Mouse (Mus musculus) CD8-positive naive resting alpha-beta T cell, adult 2 months (primary cell): ENCODE results near the gene Foxn1.

ENCODE experiments used
- DNase-seq, 2 experiments: peaks; one replicate each; pipeline ENCODE4 v3.0.0; 2022; ENCODE audit warnings: low read depth in 2 of 2, low spot score in 2 of 2

Gene Foxn1

GRCm38 (mm10) chr11:78358330-78359007 is 27.9 kb downstream of the Foxn1 start:
- peak; percentile 21 to 38 for DNase-seq

DNA sequence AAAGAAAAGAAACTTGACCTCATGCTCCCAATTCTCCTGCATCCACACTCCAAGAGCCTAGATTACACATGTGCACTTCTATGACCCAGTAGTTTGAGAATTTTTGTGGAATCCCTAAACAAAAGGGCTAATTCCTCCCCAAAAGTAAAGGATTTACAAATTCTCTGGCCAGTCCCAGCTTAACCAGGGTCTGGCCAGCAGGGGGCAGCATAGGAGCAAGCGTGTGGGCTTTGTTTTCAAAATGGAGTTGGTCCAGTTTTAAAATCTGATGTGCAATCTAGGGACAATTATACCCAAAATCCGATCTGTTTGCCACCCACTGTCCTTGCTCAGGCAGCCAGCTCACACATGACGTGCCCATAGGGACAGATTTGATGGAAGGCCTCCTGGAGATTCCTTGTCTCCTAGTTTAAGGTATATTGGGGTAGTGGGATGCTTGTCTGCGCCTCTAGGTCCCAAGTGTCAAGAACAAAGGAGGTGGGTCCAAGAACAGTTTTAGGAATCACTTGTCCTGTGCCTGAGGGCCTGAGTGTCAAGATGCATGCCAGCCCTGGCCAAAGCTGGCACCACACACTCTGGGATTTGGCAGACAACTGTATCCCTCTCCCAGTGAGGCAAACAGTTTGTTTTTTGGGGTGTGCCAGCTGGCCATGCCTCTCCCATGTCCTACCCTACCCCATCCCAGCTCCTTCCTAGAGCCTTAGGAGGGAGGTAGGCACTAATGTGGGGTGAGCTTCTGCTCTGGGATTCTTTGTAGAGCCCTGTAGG is 30.7 kb downstream of the Foxn1 start:
- peak; percentile 45 to 64 for DNase-seq

GRCm38 (mm10) chr11:78354905-78355304 is 31.5 kb downstream of the Foxn1 start:
- no peak for DNase-seq

- DNase-seq, result no peak
Observed at GRCm38 (mm10) chr11:78353081-78353480, 33.3 kb downstream of the Foxn1 start.

- no peak for DNase-seq
Observed at GRCm38 (mm10) chr11:78349441-78350358, 36.7 kb downstream of the Foxn1 start.

DNA sequence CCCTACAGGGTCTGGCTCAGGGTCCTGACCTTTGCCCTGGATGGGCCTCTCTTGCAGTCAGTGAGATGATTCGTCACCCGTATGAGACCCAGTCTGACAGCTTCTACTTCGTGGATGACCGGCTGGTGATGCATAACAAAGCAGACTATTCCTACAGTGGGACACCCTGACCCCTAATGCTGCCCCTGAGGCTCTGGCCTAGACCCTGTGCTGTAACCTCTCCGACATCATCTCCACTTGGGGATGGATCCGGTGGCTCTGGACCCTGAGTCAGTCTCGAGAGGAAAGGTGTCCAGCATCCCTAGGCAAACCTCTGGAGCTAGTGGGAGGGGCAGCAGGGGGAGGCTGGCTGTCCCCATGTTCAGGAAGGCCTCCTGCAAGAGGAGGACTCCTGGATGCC is 37.9 kb downstream of the Foxn1 start:
- DNase-seq, result no peak

- DNase-seq, result no peak
Observed at GRCm38 (mm10) chr11:78347908-78348307, 38.5 kb downstream of the Foxn1 start.

DNA sequence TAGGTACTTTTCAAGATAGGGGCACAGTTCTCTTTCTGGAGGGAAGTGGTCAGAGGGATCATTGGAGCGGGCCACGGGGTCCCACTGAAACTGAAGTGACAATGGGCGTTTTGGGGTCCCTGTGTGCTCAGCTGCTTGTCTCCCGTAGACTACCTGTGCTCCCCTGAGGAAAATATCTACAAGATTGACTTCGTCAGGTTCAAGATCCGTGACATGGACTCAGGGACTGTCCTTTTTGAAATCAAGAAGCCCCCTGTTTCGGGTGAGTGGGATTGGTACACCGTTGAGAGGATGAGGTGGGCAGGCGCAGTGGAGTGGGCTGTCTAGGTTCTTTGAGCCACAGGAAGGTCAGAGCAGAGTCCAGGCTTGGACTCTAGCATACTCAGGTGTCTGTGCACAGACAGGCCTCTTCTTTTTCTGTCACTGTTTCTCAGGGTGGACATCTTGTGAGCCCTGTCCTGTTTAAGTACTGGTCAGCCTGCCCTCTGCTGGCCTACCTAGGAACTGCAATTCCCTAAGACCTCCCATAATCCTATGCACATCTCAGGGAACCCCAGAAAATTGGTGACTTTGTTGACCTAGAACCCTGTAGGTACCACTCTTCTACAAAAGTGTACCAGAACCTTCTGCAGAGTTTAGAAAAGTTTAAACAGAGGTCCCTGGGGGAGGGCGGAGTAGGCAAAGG is 39.1 kb downstream of the Foxn1 start:
- DNase-seq, result peak; percentile 54

DNA sequence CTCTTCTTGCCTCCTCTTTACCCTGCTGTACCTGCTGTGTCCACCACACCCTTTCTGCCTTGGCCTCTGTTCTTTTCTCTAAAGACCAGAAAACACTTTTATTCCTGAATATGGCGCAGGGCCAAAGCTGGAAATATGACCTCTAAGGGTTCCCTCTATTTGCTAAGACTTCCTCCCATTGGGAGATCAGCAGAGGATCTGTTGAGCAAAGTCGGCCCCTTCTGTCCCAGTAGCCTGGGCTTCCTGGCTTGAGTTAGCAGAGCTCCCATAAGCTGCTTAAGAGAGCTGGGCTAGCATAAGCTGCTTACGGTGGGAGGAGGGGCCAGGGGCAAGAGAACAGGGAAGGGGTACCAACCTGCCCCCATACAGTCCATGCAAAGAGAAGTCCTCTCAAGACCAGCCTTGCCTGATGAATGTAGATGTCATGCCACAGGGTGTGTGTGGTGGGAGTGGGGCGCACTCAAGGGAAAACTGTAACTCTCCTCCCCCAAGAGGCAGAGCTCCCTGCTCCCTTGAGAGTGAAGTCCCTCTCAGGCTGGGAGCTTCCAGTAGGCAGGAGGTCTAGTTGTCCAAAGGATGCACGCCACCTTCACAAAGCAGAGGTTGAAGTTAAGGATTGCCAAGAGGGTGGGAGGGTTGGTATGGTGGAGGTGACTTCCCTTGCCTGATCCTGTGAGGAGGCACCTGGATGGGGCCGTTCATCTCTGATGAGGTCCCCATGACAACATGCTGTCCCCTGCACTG is 39.9 kb downstream of the Foxn1 start:
- no peak for DNase-seq

GRCm38 (mm10) chr11:78345801-78346200 is 40.6 kb downstream of the Foxn1 start:
- peak in 1 of 2 experiments; percentile 27 for DNase-seq

DNA sequence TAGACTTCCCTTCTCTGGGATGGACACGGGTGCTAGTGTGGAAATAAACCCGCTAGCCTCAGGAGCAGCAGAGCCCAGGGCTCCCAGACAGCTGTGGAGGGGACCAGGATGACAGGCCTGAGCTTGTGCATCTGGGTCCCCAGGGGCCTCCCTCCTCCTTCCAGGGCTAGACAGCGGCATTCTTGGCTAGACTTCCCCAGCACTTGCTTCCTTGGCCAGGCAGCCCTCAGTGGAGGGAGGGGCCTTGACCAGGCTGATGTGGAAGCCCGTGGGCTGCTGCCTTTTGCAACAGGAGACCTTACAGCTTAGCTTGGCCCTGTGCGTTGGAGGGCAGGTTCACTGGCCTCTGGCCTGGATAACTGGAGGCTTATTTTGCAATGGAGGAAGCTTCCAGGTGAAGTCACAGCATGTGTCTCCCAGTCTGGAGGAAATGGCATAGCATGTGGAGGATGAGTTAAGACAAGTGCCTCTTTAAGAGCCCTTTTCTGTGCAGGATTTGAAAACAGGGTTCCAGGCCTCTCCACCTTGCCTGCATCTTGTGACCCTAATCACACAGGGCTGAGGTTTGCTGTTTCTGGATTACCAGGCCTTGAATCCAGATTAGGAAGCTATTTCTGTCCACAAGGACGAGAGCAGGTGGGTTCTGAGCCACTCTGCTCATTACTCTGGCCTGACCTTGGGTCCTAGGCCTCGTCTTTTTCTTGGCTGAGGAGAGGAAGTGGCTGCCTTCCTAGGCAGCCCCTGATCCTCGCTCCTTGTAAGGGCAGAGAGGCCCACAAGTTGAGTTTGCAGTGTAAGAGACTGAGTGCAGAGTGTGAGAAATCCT is 41.3 kb downstream of the Foxn1 start:
- DNase-seq, result no peak

- no peak for DNase-seq
Observed at GRCm38 (mm10) chr11:78344328-78344889, 41.9 kb downstream of the Foxn1 start.

DNA sequence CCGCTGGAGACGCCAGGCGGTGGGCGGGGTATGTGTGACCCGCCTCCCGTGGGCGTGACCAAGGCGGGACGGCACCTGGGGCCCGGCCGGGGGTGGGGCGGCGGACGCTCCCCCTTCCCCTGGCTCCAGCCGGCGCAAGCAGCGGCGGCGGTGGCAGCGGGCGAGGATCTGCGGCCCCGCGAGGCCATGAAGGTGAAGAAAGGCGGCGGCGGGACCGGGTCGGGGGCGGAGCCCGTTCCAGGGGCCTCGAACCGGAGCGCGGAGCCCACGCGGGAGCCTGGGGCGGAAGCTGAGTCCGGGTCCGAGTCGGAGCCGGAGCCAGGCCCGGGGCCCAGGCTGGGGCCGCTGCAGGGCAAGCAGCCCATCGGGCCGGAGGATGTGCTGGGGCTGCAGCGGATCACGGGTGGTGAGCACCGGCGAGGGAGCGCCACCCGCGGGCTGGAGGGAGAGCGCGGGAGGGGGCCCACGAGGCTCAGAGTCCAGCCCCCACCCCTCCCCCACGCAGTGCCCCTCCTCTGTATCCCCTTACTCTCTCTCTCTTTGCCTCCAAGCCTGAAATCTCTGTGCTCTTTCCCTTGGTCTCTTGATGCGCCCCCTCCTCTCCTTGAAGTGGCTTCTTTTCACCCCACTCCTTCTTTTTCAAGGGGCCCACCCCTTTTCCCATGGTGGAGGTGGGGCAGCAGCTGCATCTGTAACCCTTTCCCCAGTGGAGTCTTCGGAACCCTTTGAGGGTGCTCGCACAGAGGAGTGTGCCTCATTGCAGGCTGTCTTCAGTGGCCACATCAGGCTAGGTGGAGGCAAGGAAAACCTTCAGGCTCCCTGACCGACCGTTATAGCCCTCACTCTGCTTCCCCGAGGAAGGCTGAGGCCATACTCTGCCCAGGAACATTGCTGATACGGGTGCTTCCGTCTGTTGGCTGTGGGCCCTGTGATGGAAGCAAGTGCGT is 42.7 kb downstream of the Foxn1 start, which contains the start of gene Unc119:
Unc119 (plus strand) TSS at position 102 of the 947 bp plus-strand sequence.
- DNase-seq, result peak; percentile 44 to 57

DNA sequence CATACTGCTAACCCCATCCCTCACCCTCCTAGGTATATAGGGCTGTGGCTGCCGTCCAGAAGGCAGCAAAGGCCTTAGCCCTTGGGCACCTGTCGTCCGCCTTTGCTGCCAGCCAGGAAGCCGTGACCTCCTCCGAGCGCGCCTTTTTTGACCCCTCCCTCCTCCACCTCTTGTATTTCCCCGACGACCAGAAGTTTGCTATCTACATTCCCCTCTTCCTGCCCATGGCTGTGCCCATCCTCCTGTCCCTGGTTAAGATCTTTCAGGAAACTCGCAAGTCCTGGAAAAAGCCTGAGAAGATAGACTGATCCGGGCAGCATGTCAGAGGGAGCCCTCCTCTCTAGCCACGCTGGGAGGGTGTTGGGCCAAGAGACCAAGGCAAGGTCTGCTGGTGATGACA is 44.7 kb downstream of the Foxn1 start:
- no peak for DNase-seq

DNA sequence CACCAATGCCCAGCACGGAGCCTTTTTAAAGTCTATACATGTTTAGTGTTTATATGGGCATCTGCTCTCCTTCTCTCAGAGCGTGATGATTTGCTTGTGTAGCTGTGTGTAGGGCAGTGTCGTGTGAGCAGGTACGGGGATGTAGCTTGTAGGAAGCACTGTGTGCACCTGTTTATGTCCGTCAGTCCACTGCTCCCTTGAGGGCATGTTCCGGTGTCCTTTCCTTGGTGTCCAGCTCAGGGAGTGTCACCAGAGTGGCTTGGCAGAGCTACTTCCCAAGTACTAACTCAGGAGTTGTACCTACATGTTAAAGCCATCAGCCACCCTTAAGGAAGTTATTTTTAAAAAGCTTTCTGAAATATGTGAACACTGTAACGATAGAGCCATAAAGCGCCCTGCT is 49.3 kb downstream of the Foxn1 start:
- no peak for DNase-seq

DNA sequence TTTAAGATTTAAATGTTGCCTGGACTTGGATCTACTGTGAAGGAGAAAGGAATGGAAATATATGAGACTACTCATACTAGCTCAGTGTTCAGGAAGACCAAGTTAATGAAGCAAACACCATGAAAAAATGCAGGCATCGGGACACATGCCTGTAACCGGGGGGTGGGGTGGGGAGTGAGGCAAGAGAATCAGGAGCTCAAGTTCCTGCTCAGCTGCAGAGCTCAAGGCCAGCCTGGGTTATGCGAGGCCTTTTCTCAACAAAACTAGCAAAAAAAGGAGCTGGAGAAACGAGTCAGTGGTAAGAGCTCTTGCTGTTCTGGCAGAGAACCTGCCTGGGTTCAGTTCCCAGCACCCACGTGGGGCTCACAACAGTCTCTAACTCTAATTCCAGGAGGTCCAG is 52.4 kb downstream of the Foxn1 start:
- no peak for DNase-seq

DNA sequence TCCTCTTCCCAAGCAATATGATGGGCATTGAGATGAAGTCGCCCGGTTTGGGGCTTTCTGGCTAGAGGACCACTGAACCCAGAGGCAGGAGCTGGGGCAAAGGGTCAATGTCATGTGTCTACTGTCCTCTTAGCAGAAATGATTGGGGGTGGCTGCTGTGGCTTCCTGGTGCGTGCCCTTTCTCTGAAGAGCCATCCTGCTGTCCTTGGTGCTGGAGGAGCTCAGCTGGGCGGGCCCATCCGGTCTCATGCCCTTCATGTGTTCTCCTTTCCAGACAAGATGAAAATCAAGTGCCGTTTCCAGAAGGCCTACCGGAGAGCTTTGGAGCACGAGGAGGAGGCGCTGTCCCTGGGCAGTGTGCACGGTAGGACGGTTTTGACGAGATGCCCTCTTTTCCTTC is 53.7 kb downstream of the Foxn1 start:
- DNase-seq, result no peak

GRCm38 (mm10) chr11:78328512-78329056 is 57.8 kb downstream of the Foxn1 start:
- DNase-seq, result no peak
